Mouse (Mus musculus) frontal cortex, postnatal 14 days (tissue): Measurements from ENCODE around the gene Gm21974.
"Not testable (repeated sequence)": the region's sequence is repeated elsewhere in the genome, so short reads cannot be mapped to it uniquely, and the experiment has no call there.

Source experiments
- DNase-seq, 2 experiments: peaks; one replicate each; pipeline ENCODE4 v3.0.0; 2022; ENCODE audit warnings: low spot score in 2 of 2

The Gm21974 gene

GRCm38 (mm10) chr7:127895442-127895841, at the start of gene Gm21974, which contains the start of gene Vkorc1:
Gene Gm21974, minus strand, starts transcription at chr7:127895454.
Gene Vkorc1, minus strand, starts transcription at chr7:127895617.
- peak; percentile 93 for DNase-seq

- no peak for DNase-seq
Measured at GRCm38 (mm10) chr7:127944614-127945013, 49.4 kb upstream of the Gm21974 start.

GRCm38 (mm10) chr7:127942097-127942496, 46.8 kb upstream of the Gm21974 start:
- not testable (repeated sequence) for DNase-seq

GRCm38 (mm10) chr7:127936216-127936884, 41.1 kb upstream of the Gm21974 start:
- no peak for DNase-seq

- no peak for DNase-seq
Measured at GRCm38 (mm10) chr7:127935748-127936159, 40.5 kb upstream of the Gm21974 start.

GRCm38 (mm10) chr7:127935028-127935722, 39.9 kb upstream of the Gm21974 start:
- DNase-seq: peak; percentile 90 to 94

GRCm38 (mm10) chr7:127934075-127934474, 38.8 kb upstream of the Gm21974 start:
- DNase-seq: no peak

GRCm38 (mm10) chr7:127932273-127933031, 37.2 kb upstream of the Gm21974 start:
- DNase-seq: no peak

- DNase-seq: no peak
Measured at GRCm38 (mm10) chr7:127931351-127932135, 36.3 kb upstream of the Gm21974 start.

- DNase-seq: no peak
Measured at GRCm38 (mm10) chr7:127930636-127931035, 35.4 kb upstream of the Gm21974 start.

GRCm38 (mm10) chr7:127929923-127930322, 34.7 kb upstream of the Gm21974 start, which contains the start of gene Prss8:
Gene Prss8, minus strand, starts transcription at chr7:127930104.
- DNase-seq: no peak

- DNase-seq: no peak
Measured at GRCm38 (mm10) chr7:127928596-127928995, 33.3 kb upstream of the Gm21974 start.

- no peak for DNase-seq
Measured at GRCm38 (mm10) chr7:127927726-127928125, 32.5 kb upstream of the Gm21974 start.

GRCm38 (mm10) chr7:127926846-127927245, 31.6 kb upstream of the Gm21974 start:
- no peak for DNase-seq

GRCm38 (mm10) chr7:127926066-127926465, 30.8 kb upstream of the Gm21974 start:
- no peak for DNase-seq

GRCm38 (mm10) chr7:127925252-127925651, 30.0 kb upstream of the Gm21974 start:
- DNase-seq: no peak

GRCm38 (mm10) chr7:127923714-127924113, 28.5 kb upstream of the Gm21974 start:
- DNase-seq: no peak

GRCm38 (mm10) chr7:127922451-127923275, 27.4 kb upstream of the Gm21974 start:
- no peak for DNase-seq

- no peak for DNase-seq
Measured at GRCm38 (mm10) chr7:127921516-127921915, 26.3 kb upstream of the Gm21974 start.

- DNase-seq: no peak
Measured at GRCm38 (mm10) chr7:127919290-127919689, 24.0 kb upstream of the Gm21974 start.

- no peak for DNase-seq
Measured at GRCm38 (mm10) chr7:127918203-127918602, 22.9 kb upstream of the Gm21974 start.
